Mouse (Mus musculus) limb, embryonic 14.5 days (tissue): ENCODE results near the gene Zdhhc12. TPM values are rescaled to one million over a fixed set of nuclear protein-coding genes. Genes with fewer than 3 reads are reported as not detected.

Source experiments
- ATAC-seq: fragments of 200-750 bp; cut with Nextera tagmentation; 2 replicates; pipeline ENCODE4 v1.8.0; 2017; ENCODE audit warnings: low read depth, moderate number of reproducible peaks, moderate TSS enrichment; ENCODE audit not compliant: low FRiP score
- DNase-seq: peaks from one replicate; pipeline ENCODE4 v3.0.0-alpha.2; 2015; ENCODE audit warnings: low spot score
- H3K27ac ChIP-seq: fragments of 300-500 bp; sonication (generic); replicated peaks from 2 replicates; pipeline ENCODE4 v1.5.1; 2014; ENCODE audit warnings: low read depth, mild to moderate bottlenecking, low read length, moderate library complexity, mixed read lengths
- H3K27me3 ChIP-seq: fragments of 300-500 bp; sonication (generic); 2 replicates; pipeline ENCODE4 v1.6.1; 2014; ENCODE audit warnings: low read length, mixed read lengths; ENCODE audit not compliant: control insufficient read depth, insufficient read depth
- H3K36me3 ChIP-seq: fragments of 300-500 bp; sonication (generic); 2 replicates; pipeline ENCODE4 v1.6.1; 2014; ENCODE audit warnings: mild to moderate bottlenecking, low read length, moderate library complexity, mixed read lengths; ENCODE audit not compliant: control insufficient read depth, insufficient read depth
- H3K4me1 ChIP-seq: fragments of 300-500 bp; sonication (generic); 2 replicates; pipeline ENCODE4 v1.6.1; 2014; ENCODE audit warnings: antibody characterized with exemption, low read length, mixed read lengths; ENCODE audit not compliant: control insufficient read depth, insufficient read depth
- H3K4me2 ChIP-seq: fragments of 300-500 bp; sonication (generic); replicated peaks from 2 replicates; pipeline ENCODE4 v1.6.1; 2014; ENCODE audit warnings: low read depth, mild to moderate bottlenecking, low read length, moderate library complexity; ENCODE audit not compliant: severe bottlenecking
- H3K4me3 ChIP-seq: fragments of 300-500 bp; sonication (generic); replicated peaks from 2 replicates; pipeline ENCODE4 v1.5.1; 2014; ENCODE audit warnings: low read length
- H3K9ac ChIP-seq: fragments of 300-500 bp; sonication (generic); 2 replicates; pipeline ENCODE4 v1.6.1; 2014; ENCODE audit warnings: mild to moderate bottlenecking, low read depth, low read length, moderate library complexity; ENCODE audit not compliant: severe bottlenecking
- H3K9me3 ChIP-seq: fragments of 300-500 bp; sonication (generic); 2 replicates; pipeline ENCODE4 v1.6.1; 2016; ENCODE audit warnings: low read length; ENCODE audit not compliant: control insufficient read depth
- POLR2A ChIP-seq: fragments of 200-500 bp; IDR thresholded peaks from 2 replicates; pipeline ENCODE4 v1.8.0; 2012; ENCODE audit warnings: inconsistent platforms, mild to moderate bottlenecking, moderate library complexity, borderline replicate concordance; ENCODE audit not compliant: insufficient read depth, insufficient read length; ENCODE audit errors: extremely low read depth
- WGBS: fragments of 180-500 bp; shearing (Covaris S2); extraction: QIAGEN DNeasy Blood & Tissue Kit; methylation state at CpG from one replicate; pipeline ENCODE4 v1.1.7; 2014; 5-methylcytosine and 5-hydroxymethylcytosine counted together
- polyA plus RNA-seq, 2 experiments: library from polyadenylated mRNA; depleted of rRNA in 1 of 2; stranded (reverse) in 1 of 2; unstranded in 1 of 2; fragments of >200 nt; fragmentation: Nextera tagmentation in 1 of 2; extraction: Ambion mirVana in 1 of 2; gene quantifications; 2 replicates each; pipeline versions ENCODE4 v1.2.1 to v1.2.3; 2012 to 2014

Gene Zdhhc12
- polyA plus RNA-seq, 2 experiments: 21.9 to 53.2 TPM

DNA sequence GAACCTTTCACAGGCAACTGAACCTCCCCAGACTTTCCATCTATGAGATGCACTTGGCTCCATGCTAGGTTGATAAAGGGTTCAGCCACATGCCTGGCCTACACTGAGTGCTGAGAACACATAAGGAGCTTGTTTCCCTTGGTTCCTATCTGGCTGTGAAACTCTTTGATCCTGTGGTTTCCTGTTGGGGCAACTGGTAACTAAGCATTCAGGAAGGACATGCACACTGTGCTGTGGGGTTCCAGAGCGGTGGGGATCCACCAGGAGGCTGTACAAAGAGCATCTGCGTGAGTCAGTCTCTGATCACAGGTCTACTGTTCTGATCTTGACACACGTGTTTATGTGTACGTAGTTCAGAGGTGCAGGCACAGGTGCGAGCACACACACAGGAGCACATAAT lies 19.1 kb upstream of the Zdhhc12 start:
- DNase-seq (no peak), ATAC-seq (no peak)
- WGBS: 93% methylated on average over 5 of the region's 5 CpGs
- no peak for TF ChIP-seq POLR2A
- Histone ChIP-seq H3K4me3 (no peak overlapping the region), H3K9ac (no peak overlapping the region), H3K4me2 (no peak overlapping the region), H3K4me1 (no peaks in the 10 kb centered on the region), H3K27me3 (no peaks in the 10 kb centered on the region), H3K36me3 (peaks cover 52% of the 10 kb centered on the region), H3K27ac (no peak overlapping the region), H3K9me3 (no peaks in the 10 kb centered on the region)

DNA sequence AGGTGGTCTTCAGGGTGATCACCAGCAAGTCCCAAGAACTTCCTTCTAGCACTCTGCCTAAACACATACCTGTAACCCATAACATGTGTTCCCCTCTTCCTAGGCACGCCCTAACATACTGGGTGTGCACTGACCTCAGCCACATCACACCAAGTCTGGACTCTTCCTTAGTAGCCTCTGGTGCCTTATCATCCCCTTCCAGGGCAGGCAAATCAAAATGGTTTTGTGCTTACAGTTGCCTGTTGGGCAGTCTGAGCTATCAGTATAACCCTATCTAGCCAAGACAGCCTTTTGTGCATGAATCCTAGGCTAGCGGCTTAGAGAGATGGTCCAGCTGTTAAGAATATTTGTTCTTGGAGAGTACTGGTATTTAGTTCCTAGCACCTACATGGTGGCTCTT lies 18.1 kb upstream of the Zdhhc12 start:
- Histone ChIP-seq H3K27ac (no peak overlapping the region), H3K4me3 (no peak overlapping the region), H3K4me1 (no peaks in the 10 kb centered on the region), H3K27me3 (no peaks in the 10 kb centered on the region), H3K4me2 (no peak overlapping the region), H3K9ac (no peak overlapping the region), H3K9me3 (no peaks in the 10 kb centered on the region), H3K36me3 (peaks cover 59% of the 10 kb centered on the region)
- DNase-seq: no peak
- no peak for ATAC-seq
- WGBS: 89% methylated on average over 2 of the region's 2 CpGs
- TF ChIP-seq POLR2A: no peak

DNA sequence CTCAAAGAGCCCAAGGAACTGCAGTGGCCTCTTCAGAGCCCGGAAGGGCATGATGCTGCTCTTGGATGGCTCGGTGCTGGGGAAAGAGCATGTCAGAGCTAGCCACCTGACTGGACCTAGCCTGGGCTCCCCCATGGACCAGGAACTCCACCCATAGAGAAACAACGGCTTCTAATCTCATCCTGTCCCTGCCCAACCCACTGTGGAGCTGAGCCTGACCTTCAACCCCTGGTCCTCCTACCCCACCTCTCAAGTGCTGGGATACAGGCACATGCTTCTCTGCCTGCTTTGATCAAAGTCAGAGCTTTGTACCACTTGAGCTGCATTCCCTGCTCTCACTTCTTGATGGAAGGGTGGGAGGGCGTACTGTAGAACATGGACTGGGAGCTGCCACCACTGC lies 14.8 kb upstream of the Zdhhc12 start:
- no peaks in the 10 kb centered on the region for H3K27me3 ChIP-seq
- TF ChIP-seq POLR2A: no peak
- WGBS: 90% methylated on average over 4 of the region's 4 CpGs
- no peak overlapping the region for H3K27ac ChIP-seq
- H3K9ac ChIP-seq: no peak overlapping the region
- no peak for DNase-seq
- no peaks in the 10 kb centered on the region for H3K4me1 ChIP-seq
- H3K36me3 ChIP-seq: peaks cover 81% of the 10 kb centered on the region
- H3K4me3 ChIP-seq: no peak overlapping the region
- H3K4me2 ChIP-seq: no peak overlapping the region
- no peaks in the 10 kb centered on the region for H3K9me3 ChIP-seq
- ATAC-seq: no peak

DNA sequence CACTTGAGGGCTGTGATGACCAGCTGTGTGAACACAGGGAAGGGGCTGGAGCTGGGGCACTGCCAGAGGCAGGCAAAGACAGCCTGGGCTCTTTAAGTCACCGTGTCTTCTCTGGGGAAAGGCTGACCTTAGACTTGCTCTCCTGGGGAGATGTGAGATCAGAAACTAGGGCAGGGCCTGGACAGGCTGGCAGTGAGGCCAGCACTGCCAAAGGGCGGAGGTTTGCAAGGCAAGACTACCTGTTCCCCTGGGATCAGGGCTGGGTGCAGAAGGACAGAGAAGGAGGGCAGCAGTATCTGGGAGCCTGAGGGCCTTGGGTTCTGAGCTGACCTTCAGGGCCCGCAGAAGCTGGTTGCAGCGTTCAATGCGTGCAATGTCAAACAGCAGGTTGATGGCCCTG lies 14.2 kb upstream of the Zdhhc12 start:
- Histone ChIP-seq H3K27me3 (no peaks in the 10 kb centered on the region), H3K27ac (no peak overlapping the region), H3K9me3 (no peaks in the 10 kb centered on the region), H3K4me2 (no peak overlapping the region), H3K4me3 (no peak overlapping the region), H3K9ac (no peak overlapping the region), H3K36me3 (peaks cover 81% of the 10 kb centered on the region), H3K4me1 (no peaks in the 10 kb centered on the region)
- no peak for ATAC-seq
- TF ChIP-seq POLR2A: no peak
- WGBS: 91% methylated on average over 5 of the region's 5 CpGs
- no peak for DNase-seq

DNA sequence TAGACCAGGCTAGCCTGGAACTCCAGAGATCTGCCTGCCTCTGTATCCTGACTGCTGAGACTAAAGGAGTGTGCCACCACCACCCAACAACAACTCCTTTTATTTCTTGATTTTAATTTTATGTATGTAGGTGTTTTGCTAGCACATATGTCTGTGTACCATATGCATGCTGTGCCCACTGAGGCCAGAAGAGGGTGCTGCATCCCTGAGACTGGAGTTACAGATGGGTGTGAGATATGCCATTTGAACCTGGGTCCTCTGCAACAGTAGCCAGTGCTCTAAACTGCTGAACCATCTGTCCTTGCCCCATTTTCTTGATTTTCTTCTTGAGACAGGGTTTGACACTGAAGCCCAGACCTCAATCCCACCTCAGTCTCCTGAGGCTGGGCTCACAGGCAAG lies 12.9 kb upstream of the Zdhhc12 start:
- no peak overlapping the region for H3K4me2 ChIP-seq
- no peak overlapping the region for H3K27ac ChIP-seq
- H3K27me3 ChIP-seq: no peaks in the 10 kb centered on the region
- H3K9ac ChIP-seq: no peak overlapping the region
- no peaks in the 10 kb centered on the region for H3K4me1 ChIP-seq
- no peak for TF ChIP-seq POLR2A
- DNase-seq (peak; percentile 16), ATAC-seq (no peak)
- H3K4me3 ChIP-seq: no peak overlapping the region
- H3K36me3 ChIP-seq: peaks cover 83% of the 10 kb centered on the region
- H3K9me3 ChIP-seq: no peaks in the 10 kb centered on the region

DNA sequence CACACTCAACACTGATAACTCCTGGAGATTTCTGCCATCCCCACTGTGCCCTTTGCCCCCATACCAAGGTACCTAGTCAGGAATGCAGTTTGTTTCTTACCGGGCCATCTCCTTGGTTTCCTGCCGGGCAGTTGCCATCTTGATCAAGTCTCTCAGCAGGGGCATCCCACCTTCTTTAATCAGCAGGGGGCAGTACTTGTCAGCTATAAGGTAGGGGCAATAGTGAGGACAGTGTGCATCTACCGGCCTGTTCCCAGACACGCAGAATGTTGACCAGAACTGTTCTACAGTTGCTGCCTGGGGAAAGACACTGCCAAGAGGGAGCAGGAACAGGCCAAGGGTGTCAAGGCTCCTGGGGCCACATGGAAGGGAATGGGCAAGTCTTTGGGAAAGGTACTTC lies 6.8 kb upstream of the Zdhhc12 start:
- WGBS: 71% methylated on average over 4 of the region's 4 CpGs
- no peak for ATAC-seq

More for the DNA sequence above, 6.8 kb upstream of the Zdhhc12 start:
- no peak overlapping the region for H3K4me2 ChIP-seq
- peaks cover 78% of the 10 kb centered on the region for H3K36me3 ChIP-seq
- H3K4me3 ChIP-seq: no peak overlapping the region
- no peak for TF ChIP-seq POLR2A
- no peak for DNase-seq
- H3K9me3 ChIP-seq: no peaks in the 10 kb centered on the region
- no peaks in the 10 kb centered on the region for H3K4me1 ChIP-seq
- H3K9ac ChIP-seq: no peak overlapping the region
- no peak overlapping the region for H3K27ac ChIP-seq
- no peaks in the 10 kb centered on the region for H3K27me3 ChIP-seq
